Mouse (Mus musculus) bone marrow macrophage, adult 2 months (primary cell): ENCODE measurements at regions not wholly inside any gene's neighbourhood (a gene's known extent, or its start where the extent isn't known, plus 50 kb on each side); places are given as distances from the start of the nearest gene placed in this dataset.

ENCODE experiments used
- CTCF ChIP-seq: IDR thresholded peaks from 2 replicates; pipeline ENCODE4 v1.5.1; 2012; ENCODE audit warnings: low read depth, mild to moderate bottlenecking, low read length, moderate library complexity
- POLR2A ChIP-seq: IDR thresholded peaks from 2 replicates; pipeline ENCODE4 v1.6.1; 2012; ENCODE audit warnings: mild to moderate bottlenecking, low read depth, low read length, borderline replicate concordance

DNA sequence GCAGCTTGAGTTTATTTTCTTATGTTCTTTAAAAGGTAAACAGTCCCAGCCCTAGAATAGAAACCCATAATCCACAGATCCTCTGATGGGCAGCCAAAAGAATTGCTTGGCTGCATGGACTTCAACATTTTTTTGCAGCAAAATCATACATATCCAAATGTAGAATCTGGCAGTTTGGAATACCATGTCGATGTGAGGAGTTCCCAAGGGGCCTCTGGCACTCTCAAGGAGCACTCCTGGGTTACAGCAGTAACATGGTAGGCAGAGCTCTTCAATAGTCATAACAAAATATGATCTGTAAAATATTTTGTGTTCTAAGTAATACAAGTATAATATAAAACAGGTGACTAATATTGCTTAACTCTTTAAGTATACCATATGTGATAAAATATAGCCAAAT, 119.4 kb downstream of the Trim52 start:
- no peak for TF ChIP-seq POLR2A
- TF ChIP-seq CTCF = no peak
